Mouse (Mus musculus): ENCODE data around the gene Fgf13. TPM values are rescaled to one million over a fixed set of nuclear protein-coding genes. Genes with fewer than 3 reads are reported as not detected.
A peak's percentile ranks its signal among the peaks of the same experiment; 100 is the strongest.

The Fgf13 gene
- polyA plus RNA-seq, 1 experiment = 8.3 TPM

DNA sequence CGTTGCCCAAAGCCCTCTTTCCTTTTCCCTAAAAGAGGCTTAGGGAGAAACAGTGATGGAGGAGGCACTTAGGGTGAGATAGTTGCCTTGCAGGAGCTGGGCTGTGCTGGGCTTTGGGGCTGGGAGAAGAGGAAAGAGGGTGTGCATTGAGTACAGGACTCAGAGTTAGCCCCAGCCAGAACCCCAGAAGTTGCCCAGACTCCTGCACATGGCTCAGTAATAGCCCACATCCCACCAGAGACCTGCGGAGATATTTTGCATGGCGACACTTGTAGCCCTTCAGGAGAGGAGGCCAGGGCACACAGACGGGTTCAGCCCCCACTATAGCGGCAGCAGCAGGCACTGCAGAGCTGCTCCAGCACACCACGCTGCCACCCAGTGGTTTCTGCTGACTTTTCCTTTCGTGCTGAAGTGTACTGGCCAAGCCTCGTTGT, 432.9 kb downstream of the Fgf13 start:
- no peak overlapping the region for H3K27ac ChIP-seq (ENCODE audit: insufficient read depth, low read length)
- H3K4me1 ChIP-seq (ENCODE audit: control insufficient read depth, insufficient read depth, low read length) = peaks cover 2% of the 10 kb centered on the region; the same call in 1 of the 2 replicates
- peak overlapping the region; percentile 51 for H3K4me3 ChIP-seq (ENCODE audit: insufficient read depth, low read length)
- TF ChIP-seq CTCF (IDR thresholded peaks at IDR 0.05; ENCODE audit: borderline replicate concordance, insufficient read depth, low read length) (peak; percentile 76), POLR2A (IDR thresholded peaks at IDR 0.05; ENCODE audit: low read depth, low read length) (no peak)

DNA sequence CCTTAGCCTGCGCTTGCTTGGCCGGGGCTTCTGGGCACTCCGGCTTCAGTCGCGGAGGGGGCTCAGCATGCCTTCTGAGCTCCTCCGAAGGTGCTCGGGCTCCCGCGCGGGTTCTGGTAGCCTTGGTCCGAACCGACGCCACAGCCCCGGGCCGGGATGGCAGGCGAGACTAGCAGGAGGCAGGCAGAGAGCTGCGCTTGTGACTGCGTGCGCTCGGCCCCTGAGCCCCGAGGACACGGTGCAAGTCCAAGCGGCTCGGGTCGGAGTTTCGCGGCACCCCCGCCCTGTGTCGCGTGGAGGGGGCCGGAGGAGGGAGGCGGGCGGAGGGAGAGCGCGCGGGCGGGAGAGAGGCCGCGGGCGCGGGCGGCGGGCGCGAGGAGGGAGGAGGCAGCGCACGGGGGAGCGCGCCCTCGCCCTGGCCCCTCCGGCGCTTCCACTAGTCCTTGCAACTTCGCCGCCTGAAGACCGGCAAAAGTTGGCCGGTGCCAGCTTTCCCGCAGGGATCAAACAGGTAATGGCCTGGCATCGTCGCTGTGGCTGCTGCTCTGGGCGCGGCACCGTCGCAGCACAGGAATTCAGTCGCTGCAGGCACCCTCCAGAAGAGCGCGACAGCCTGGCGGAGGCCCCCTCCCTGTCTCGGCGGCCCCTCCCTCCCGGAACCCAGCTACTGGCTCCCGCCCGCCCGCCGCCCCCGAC, 433.6 kb downstream of the Fgf13 start:
- H3K4me3 ChIP-seq (ENCODE audit: insufficient read depth, low read length) = peak overlapping the region; percentile 51
- H3K4me1 ChIP-seq (ENCODE audit: control insufficient read depth, insufficient read depth, low read length) = peaks cover 2% of the 10 kb centered on the region; the same call in 1 of the 2 replicates
- no peak for TF ChIP-seq POLR2A (IDR thresholded peaks at IDR 0.05; ENCODE audit: low read depth, low read length)
- no peak for TF ChIP-seq CTCF (IDR thresholded peaks at IDR 0.05; ENCODE audit: borderline replicate concordance, insufficient read depth, low read length)
- H3K27ac ChIP-seq (ENCODE audit: insufficient read depth, low read length) = no peak overlapping the region

DNA sequence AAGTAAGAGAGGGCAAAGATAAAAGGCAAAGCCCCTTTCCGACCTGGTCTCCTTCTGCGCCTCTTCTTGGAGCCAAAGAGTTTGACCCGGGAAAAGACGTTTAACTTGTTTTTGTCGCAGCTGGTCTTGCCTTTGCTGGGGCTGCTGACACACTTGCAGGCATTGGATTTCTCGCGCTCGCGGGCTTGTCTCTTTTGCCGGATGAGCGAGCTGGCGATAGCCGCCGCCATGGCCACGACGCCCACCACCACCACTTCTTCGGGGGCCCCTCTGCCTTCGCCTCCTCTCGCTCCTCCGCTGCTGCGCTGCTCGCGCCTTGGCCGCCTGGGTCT, 434.1 kb downstream of the Fgf13 start:
- H3K4me1 ChIP-seq (ENCODE audit: control insufficient read depth, insufficient read depth, low read length) = peaks cover 2% of the 10 kb centered on the region; the same call in 1 of the 2 replicates
- H3K4me3 ChIP-seq (ENCODE audit: insufficient read depth, low read length) = peak overlapping the region; percentile 51
- TF ChIP-seq POLR2A (IDR thresholded peaks at IDR 0.05; ENCODE audit: low read depth, low read length) (no peak), CTCF (IDR thresholded peaks at IDR 0.05; ENCODE audit: borderline replicate concordance, insufficient read depth, low read length) (no peak)
- no peak overlapping the region for H3K27ac ChIP-seq (ENCODE audit: insufficient read depth, low read length)

DNA sequence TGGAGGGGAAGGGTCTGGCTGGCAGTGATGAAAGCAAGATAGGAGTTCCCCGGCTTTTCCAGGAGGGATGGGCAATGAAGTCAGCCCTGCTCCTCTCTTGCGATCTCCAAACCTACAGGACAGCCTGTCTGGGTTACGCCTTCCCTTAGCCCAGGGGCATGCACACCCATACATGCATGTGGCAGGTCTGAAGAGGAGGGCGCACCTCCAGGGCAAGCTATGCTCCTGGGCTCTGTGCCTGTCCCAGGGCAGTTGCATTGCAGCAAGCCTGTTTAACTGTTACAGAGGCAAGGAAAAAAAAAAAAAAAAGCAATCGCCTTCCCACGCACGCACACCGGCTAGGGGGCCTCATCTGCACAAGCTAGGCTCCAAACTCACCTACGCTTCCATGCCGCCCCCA, 434.5 kb downstream of the Fgf13 start:
- peak overlapping the region; percentile 51 for H3K4me3 ChIP-seq (ENCODE audit: insufficient read depth, low read length)
- TF ChIP-seq POLR2A (IDR thresholded peaks at IDR 0.05; ENCODE audit: low read depth, low read length) (no peak), CTCF (IDR thresholded peaks at IDR 0.05; ENCODE audit: borderline replicate concordance, insufficient read depth, low read length) (no peak)
- peaks cover 2% of the 10 kb centered on the region; the same call in 1 of the 2 replicates for H3K4me1 ChIP-seq (ENCODE audit: control insufficient read depth, insufficient read depth, low read length)
- no peak overlapping the region for H3K27ac ChIP-seq (ENCODE audit: insufficient read depth, low read length)

DNA sequence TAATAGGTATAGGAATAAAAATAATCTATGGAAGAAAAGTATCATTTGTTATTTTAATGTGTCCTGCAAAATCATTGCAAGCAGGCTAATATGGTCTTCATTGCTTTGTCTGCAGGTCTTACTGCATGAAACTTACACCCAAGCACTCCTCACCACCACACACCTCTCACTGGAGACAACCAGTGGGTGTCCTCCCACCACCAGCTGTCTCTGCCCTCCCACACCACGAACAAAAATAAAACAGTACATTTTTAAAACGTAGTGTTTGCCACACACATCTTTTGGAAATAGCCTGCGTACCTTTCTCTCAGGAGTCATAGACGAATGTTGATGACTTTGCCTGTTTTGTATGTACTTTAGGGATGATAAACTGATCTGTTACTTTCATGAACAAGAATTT, 441.2 kb downstream of the Fgf13 start:
- Histone ChIP-seq H3K4me1 (ENCODE audit: control insufficient read depth, insufficient read depth, low read length) (no peaks in the 10 kb centered on the region), H3K27ac (ENCODE audit: insufficient read depth, low read length) (no peak overlapping the region), H3K4me3 (ENCODE audit: insufficient read depth, low read length) (no peak overlapping the region)
- TF ChIP-seq POLR2A (IDR thresholded peaks at IDR 0.05; ENCODE audit: low read depth, low read length) = no peak
- TF ChIP-seq CTCF (IDR thresholded peaks at IDR 0.05; ENCODE audit: borderline replicate concordance, insufficient read depth, low read length) = no peak

DNA sequence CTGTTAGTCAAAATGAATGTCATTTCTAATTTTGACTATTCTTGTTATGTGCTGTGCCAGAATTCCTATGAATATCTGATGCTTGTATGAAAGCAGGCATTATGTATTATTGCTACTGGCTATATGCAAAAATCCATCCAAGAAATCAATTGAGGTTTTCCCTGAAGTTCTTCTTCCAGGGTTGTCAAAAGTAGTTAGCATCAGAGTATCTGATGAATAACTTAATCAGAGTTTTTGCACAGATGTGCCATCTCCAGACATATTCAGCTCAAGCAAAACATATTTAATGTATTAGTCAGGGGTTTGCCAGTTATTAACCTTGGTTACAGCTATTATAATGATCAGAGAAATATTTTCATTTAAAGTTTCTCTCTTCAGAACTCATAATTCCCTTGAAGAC, 454.7 kb downstream of the Fgf13 start:
- no peaks in the 10 kb centered on the region for H3K4me1 ChIP-seq (ENCODE audit: control insufficient read depth, insufficient read depth, low read length)
- H3K4me3 ChIP-seq (ENCODE audit: insufficient read depth, low read length) = no peak overlapping the region
- TF ChIP-seq POLR2A (IDR thresholded peaks at IDR 0.05; ENCODE audit: low read depth, low read length) (no peak), CTCF (IDR thresholded peaks at IDR 0.05; ENCODE audit: borderline replicate concordance, insufficient read depth, low read length) (no peak)
- no peak overlapping the region for H3K27ac ChIP-seq (ENCODE audit: insufficient read depth, low read length)

DNA sequence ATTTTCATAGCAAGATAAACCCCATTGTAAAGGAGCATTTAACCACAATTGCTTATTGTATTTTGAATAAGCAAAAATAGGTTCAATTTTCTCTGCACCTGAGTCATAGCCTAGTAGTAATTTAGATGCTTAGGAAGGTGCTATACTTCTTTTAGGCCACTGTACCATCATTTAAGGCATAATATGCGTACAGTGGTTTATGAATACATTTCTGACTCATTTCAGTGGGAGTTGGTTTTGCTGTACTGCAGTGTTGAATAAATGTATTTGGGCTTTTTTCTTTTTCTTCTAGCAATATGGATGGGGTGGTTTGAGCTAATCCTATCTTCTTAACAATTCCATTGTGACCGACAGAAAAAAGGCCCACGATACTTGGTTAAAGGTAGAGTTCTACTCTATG, 481.9 kb downstream of the Fgf13 start:
- Histone ChIP-seq H3K27ac (ENCODE audit: insufficient read depth, low read length) (no peak overlapping the region), H3K4me3 (ENCODE audit: insufficient read depth, low read length) (no peak overlapping the region), H3K4me1 (ENCODE audit: control insufficient read depth, insufficient read depth, low read length) (no peaks in the 10 kb centered on the region)
- no peak for TF ChIP-seq CTCF (IDR thresholded peaks at IDR 0.05; ENCODE audit: borderline replicate concordance, insufficient read depth, low read length)
- TF ChIP-seq POLR2A (IDR thresholded peaks at IDR 0.05; ENCODE audit: low read depth, low read length) = no peak

DNA sequence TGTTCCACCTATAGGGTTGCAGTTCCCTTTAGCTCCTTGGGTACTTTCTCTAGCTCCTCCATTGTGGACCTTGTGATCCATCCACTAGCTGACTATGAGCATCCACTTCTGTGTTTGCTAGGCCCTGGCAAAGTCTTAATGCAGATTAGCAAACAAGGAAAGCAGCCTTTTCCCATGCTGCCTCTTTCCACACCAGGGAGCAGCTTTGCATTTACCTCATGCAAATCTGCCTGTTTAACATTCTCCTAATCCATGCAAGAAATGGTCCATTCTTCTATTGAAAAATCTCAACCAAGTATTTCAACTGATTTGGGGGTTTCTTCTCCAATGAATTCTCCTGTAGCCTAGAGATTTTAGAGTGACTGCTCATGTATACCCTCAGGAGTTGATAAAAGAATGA, 487.4 kb downstream of the Fgf13 start:
- Histone ChIP-seq H3K27ac (ENCODE audit: insufficient read depth, low read length) (no peak overlapping the region), H3K4me1 (ENCODE audit: control insufficient read depth, insufficient read depth, low read length) (no peaks in the 10 kb centered on the region), H3K4me3 (ENCODE audit: insufficient read depth, low read length) (no peak overlapping the region)
- TF ChIP-seq POLR2A (IDR thresholded peaks at IDR 0.05; ENCODE audit: low read depth, low read length) (no peak), CTCF (IDR thresholded peaks at IDR 0.05; ENCODE audit: borderline replicate concordance, insufficient read depth, low read length) (no peak)

DNA sequence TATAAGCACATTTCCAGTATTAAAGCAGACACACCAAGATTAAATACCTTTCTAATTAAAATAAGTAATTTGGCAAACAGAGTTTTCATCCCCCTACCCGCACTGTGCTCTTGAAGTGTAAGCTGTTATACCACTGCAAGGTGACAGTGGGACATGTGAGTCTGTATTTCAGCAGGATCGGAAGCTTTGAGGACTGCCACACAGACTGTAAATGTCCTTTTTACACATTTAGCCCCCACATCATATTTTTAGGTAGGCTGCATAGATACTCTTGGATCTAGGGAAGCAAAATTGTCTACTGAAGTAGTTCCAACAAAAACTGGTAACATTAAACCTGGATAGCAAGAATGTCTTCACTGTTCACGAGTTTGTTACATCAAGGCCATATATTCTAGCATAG, 495.8 kb downstream of the Fgf13 start:
- Histone ChIP-seq H3K4me3 (ENCODE audit: insufficient read depth, low read length) (no peak overlapping the region), H3K4me1 (ENCODE audit: control insufficient read depth, insufficient read depth, low read length) (no peaks in the 10 kb centered on the region), H3K27ac (ENCODE audit: insufficient read depth, low read length) (no peak overlapping the region)
- no peak for TF ChIP-seq POLR2A (IDR thresholded peaks at IDR 0.05; ENCODE audit: low read depth, low read length)
- no peak for TF ChIP-seq CTCF (IDR thresholded peaks at IDR 0.05; ENCODE audit: borderline replicate concordance, insufficient read depth, low read length)

DNA sequence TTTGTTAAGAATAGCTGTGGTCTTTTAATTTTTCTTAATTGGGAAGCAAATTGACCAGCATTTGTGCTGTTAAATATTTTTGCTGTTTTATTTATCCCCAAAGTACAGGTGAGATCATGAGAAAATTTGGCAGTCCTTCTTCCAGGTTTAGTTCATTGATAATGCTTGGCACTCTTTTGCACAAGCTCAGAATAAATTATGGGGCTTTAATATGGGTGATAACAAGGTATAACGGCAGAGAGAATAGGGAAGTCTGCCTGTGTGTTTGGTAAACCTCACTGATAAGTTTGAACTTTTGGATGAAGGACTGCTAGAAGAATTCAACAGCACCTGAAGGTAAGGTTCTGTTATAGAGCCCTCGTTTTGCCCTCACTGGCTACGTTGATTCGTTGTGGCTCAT, 504.7 kb downstream of the Fgf13 start:
- Histone ChIP-seq H3K4me1 (ENCODE audit: control insufficient read depth, insufficient read depth, low read length) (no peaks in the 10 kb centered on the region), H3K4me3 (ENCODE audit: insufficient read depth, low read length) (no peak overlapping the region), H3K27ac (ENCODE audit: insufficient read depth, low read length) (no peak overlapping the region)
- TF ChIP-seq POLR2A (IDR thresholded peaks at IDR 0.05; ENCODE audit: low read depth, low read length) = no peak
- TF ChIP-seq CTCF (IDR thresholded peaks at IDR 0.05; ENCODE audit: borderline replicate concordance, insufficient read depth, low read length) = no peak
